Mouse (Mus musculus): ENCODE measurements at regions not wholly inside any gene's neighbourhood (a gene's known extent, or its start where the extent isn't known, plus 50 kb on each side); places are given as distances from the start of the nearest gene placed in this dataset.

- TF ChIP-seq CTCF (IDR thresholded peaks at IDR 0.05; ENCODE audit: insufficient read depth, low read length) (no peak), POLR2A (IDR thresholded peaks at IDR 0.05; ENCODE audit: borderline replicate concordance, extremely low read depth, low read depth, low read length) (peak; percentile 31; the same call in 1 of the 2 replicates)
Observed at GRCm38 (mm10) chr2:30691857-30692560, 97.2 kb downstream of the Cstad start.
